Comparison of ENCODE assay signal across 8 mouse cellular contexts in genomic region chr13:97959394-97959888, GRCm38 (mm10).
DNase-seq lines count a peak whose midpoint lies in the region; ATAC-seq lines count a peak whose summit lies in the region.
"Had no signal": no experiment of that assay in that cellular context is flagged by ENCODE, and none has a peak within 500 bp of the region (broad histone marks: within the 10 kb centered on the region; RNA-seq: fewer than 3 reads in every experiment).

No protein-coding gene starts in this region.

- peak overlapping the region; percentile 20 for H3K4me2 ChIP-seq in forebrain, embryonic 13.5 days
- H3K4me2 ChIP-seq in liver, embryonic 12.5 days: no peak overlapping the region

- H3K9ac ChIP-seq in forebrain, embryonic 13.5 days: no peak overlapping the region
- no peak overlapping the region for H3K9ac ChIP-seq in liver, embryonic 12.5 days

- H3K4me1 ChIP-seq in forebrain, embryonic 13.5 days: peaks cover 40% of the 10 kb centered on the region
- H3K4me1 ChIP-seq in liver, embryonic 12.5 days: no peaks in the 10 kb centered on the region

- DNase-seq in right cerebral cortex, adult 18-20 months: peak; percentile 40
- DNase-seq in right cerebral cortex, postnatal 25 days: no peak
- no peak for DNase-seq in adrenal gland, postnatal 36 days
- no peak for DNase-seq in cerebellum, postnatal 25 days
- DNase-seq: gastrocnemius, postnatal 36 days had no signal

- H3K27ac ChIP-seq in forebrain, embryonic 13.5 days: no peak overlapping the region
- H3K27ac ChIP-seq in liver, embryonic 12.5 days: no peak overlapping the region

- H3K27me3 ChIP-seq in forebrain, embryonic 13.5 days: no peaks in the 10 kb centered on the region
- H3K27me3 ChIP-seq in liver, embryonic 12.5 days (replicated peaks): no peaks in the 10 kb centered on the region

- no peak overlapping the region for H3K4me3 ChIP-seq in forebrain, embryonic 13.5 days
- no peak overlapping the region for H3K4me3 ChIP-seq in liver, embryonic 12.5 days

- peak; percentile 79 for ATAC-seq in forebrain, embryonic 13.5 days
- peak; percentile 57 for ATAC-seq in megakaryocyte, adult 5-6 weeks (ENCODE audit: poor library complexity, severe bottlenecking)
- no peak for ATAC-seq in liver, embryonic 12.5 days

- H3K36me3 ChIP-seq in forebrain, embryonic 13.5 days (ENCODE audit: poor library complexity, severe bottlenecking): no peaks in the 10 kb centered on the region
- H3K36me3 ChIP-seq in liver, embryonic 12.5 days: no peaks in the 10 kb centered on the region

- WGBS in forebrain, embryonic 13.5 days: 9% methylated on average over 7 of the region's 7 CpGs
- WGBS in liver, embryonic 12.5 days (ENCODE audit: insufficient replicate concordance): 40% methylated on average over 7 of the region's 7 CpGs

- no peaks in the 10 kb centered on the region for H3K9me3 ChIP-seq in forebrain, embryonic 13.5 days (replicated peaks)
- no peaks in the 10 kb centered on the region for H3K9me3 ChIP-seq in liver, embryonic 12.5 days (replicated peaks)
